Mouse (Mus musculus) C2C12 (cell line): Measurements from ENCODE around the gene Umps. TPM values are rescaled to one million over a fixed set of nuclear protein-coding genes. Genes with fewer than 3 reads are reported as not detected.

Experiments
- H3K27me3 ChIP-seq: one replicate; pipeline ENCODE4 v1.6.1; 2011; ENCODE audit not compliant: control insufficient read depth, insufficient read depth, insufficient read length
- H3K36me3 ChIP-seq: one replicate; pipeline ENCODE4 v1.6.1; 2011; ENCODE audit not compliant: control insufficient read depth, insufficient read depth
- H3K4me3 ChIP-seq: one replicate; pipeline ENCODE4 v1.5.1; 2011; ENCODE audit warnings: mild to moderate bottlenecking, control low read depth; ENCODE audit not compliant: poor library complexity, insufficient read depth, severe bottlenecking
- H3K79me2 ChIP-seq: one replicate; pipeline ENCODE4 v1.6.1; 2011; ENCODE audit not compliant: control insufficient read depth, insufficient read depth
- H3K79me3 ChIP-seq: one replicate; pipeline ENCODE4 v1.6.1; 2011; ENCODE audit warnings: low read depth, control low read depth
- H3ac ChIP-seq: one replicate; pipeline ENCODE3; 2011; ENCODE audit warnings: low read depth; ENCODE audit not compliant: control insufficient read depth, insufficient read length
- CEBPB ChIP-seq: IDR thresholded peaks from one replicate; pipeline ENCODE4 v1.6.1; 2011; ENCODE audit warnings: low read depth, mild to moderate bottlenecking, control low read depth, moderate library complexity
- CTCF ChIP-seq: IDR thresholded peaks from one replicate; pipeline ENCODE4 v1.5.1; 2011; ENCODE audit not compliant: control insufficient read depth, insufficient read depth, insufficient read length
- FOSL1 ChIP-seq: IDR thresholded peaks from one replicate; pipeline ENCODE4 v1.8.0; 2011; ENCODE audit warnings: mild to moderate bottlenecking, low read length; ENCODE audit not compliant: poor library complexity, insufficient read depth, severe bottlenecking
- MAX ChIP-seq: IDR thresholded peaks from one replicate; pipeline ENCODE4 v1.6.1; 2011; ENCODE audit warnings: mild to moderate bottlenecking, control low read depth
- MYOD1 ChIP-seq: IDR thresholded peaks from one replicate; pipeline ENCODE4 v1.6.1; 2011; ENCODE audit warnings: low read depth; ENCODE audit not compliant: control insufficient read depth, insufficient read length
- MYOG ChIP-seq: IDR thresholded peaks from one replicate; pipeline ENCODE4 v1.6.1; 2011; ENCODE audit not compliant: control insufficient read depth, insufficient read length; ENCODE audit errors: extremely low read depth
- USF1 ChIP-seq: IDR thresholded peaks from one replicate; pipeline ENCODE4 v1.6.1; 2011; ENCODE audit warnings: low read depth, mild to moderate bottlenecking, control low read depth, moderate library complexity
- polyA plus RNA-seq: library from polyadenylated mRNA; unstranded; fragments of >200 nt; fragmentation: generic; extraction: Trizol; gene quantifications from one replicate; pipeline ENCODE4 v1.2.1, GENCODE M21; 2012; ENCODE audit warnings: missing spikeins

The Umps gene
- polyA plus RNA-seq, 1 experiment = 55.6 TPM

DNA sequence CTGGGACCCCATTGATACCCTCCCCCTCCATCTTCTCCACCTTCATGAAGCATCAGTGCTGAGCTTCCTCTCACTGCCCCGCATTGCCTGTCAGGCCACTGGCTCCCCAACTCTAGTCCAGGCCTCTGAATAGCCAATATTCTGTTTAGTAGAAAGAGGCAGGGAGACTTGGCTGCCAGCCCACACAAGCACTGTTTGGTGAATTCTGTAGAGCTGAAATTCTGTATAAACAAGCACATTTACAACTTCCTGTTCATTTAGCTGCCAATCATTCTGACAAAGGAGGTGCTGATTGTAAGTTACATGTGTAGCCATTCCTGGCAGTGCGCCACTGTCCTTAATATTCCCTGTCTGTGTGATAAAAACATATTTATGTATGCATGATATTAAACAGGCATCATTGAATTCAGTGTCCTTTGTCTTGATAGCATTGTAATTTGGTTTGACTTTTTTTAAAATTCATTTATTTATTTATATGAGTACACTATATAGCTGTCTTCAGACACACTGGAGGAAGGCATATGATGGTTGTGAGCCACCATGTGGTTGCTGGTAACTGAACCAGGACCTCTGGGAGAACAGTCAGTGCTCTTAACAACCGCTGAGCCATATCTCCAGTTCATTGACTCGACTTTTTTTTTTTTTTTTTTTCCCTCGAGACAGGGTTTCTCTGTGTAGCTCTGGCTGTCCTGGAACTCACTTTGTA is 32.0 kb downstream of the Umps start:
- TF ChIP-seq FOSL1 (no peak), MYOD1 (no peak), MAX (no peak), MYOG (no peak), CTCF (no peak)
- no peaks in the 10 kb centered on the region for H3K79me2 ChIP-seq
- no peaks in the 10 kb centered on the region for H3K27me3 ChIP-seq
- no peak overlapping the region for H3ac ChIP-seq
- no peak overlapping the region for H3K4me3 ChIP-seq
- H3K36me3 ChIP-seq = no peaks in the 10 kb centered on the region
- H3K79me3 ChIP-seq = no peaks in the 10 kb centered on the region

DNA sequence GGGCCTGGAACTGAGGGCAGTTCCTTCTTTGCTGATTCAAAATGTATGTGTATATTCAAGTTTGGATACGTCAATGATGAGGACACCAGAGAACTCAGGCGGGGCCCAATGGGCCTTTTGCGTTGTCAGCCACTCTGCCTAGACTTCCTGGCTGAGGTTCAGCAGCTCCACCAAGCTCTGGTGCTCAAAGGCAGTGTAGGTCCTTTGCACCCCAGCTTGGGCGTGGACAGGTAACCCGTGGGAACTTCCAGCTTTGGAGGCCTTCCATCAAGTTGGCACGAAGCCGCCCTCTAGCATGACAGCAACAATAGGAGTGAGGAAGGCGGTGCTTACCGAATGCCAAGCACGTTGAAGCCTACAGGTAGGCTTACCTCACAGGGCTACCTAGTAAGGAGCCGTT is 33.4 kb downstream of the Umps start:
- Histone ChIP-seq H3K79me3 (no peaks in the 10 kb centered on the region), H3K36me3 (no peaks in the 10 kb centered on the region)
- TF ChIP-seq FOSL1 (no peak), MYOD1 (no peak), USF1 (no peak), MAX (no peak), MYOG (no peak), CTCF (no peak), CEBPB (no peak)

DNA sequence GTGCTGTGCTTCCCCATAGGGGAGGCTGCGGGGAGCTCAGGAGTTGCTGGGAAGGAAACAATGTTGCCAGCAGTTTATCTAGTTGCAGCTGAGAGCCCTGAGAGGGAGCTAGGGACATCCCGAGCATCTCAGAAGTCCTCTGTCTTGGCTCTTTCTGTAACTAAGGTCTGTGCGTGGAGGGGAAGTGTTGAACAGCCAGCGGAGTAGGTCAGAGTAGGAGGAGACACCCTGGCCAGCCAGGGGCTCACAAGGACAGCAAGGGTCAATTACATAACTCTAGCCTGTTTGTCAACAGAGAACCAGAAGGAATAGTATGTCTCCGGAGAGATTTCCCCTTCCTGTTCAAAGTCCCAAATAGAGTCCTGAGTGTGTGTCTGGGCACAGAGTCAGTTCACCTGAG is 34.7 kb downstream of the Umps start:
- Histone ChIP-seq H3K36me3 (no peaks in the 10 kb centered on the region), H3ac (no peak overlapping the region), H3K4me3 (no peak overlapping the region), H3K27me3 (no peaks in the 10 kb centered on the region), H3K79me3 (no peaks in the 10 kb centered on the region), H3K79me2 (no peaks in the 10 kb centered on the region)
- TF ChIP-seq USF1 (no peak), MYOD1 (no peak), FOSL1 (no peak), MAX (no peak), MYOG (no peak), CTCF (no peak), CEBPB (no peak)

More for the DNA sequence above, 33.4 kb downstream of the Umps start:
- no peaks in the 10 kb centered on the region for H3K27me3 ChIP-seq
- H3K4me3 ChIP-seq = no peak overlapping the region
- no peak overlapping the region for H3ac ChIP-seq
- H3K79me2 ChIP-seq = no peaks in the 10 kb centered on the region

DNA sequence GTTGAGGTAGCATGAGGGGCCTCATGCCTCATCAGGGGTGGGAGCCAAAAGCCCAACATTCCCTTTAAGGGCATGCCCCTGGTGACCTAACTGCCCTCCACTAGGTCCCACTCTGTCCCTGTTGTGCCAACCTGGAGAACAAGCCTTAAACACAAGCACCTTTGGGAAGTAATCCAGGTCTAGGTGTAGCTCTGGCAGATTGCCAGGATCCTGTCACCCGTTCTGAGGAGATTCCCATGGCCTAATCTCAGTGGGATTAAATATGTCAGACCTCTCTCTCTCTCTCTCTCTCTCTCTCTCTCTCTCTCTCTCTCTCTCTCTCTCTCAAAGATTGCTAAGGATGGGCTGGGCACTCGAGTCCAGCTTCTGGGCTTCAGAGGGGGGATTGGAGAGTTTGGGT is 35.2 kb downstream of the Umps start:
- H3K79me3 ChIP-seq = no peaks in the 10 kb centered on the region
- no peaks in the 10 kb centered on the region for H3K27me3 ChIP-seq
- H3ac ChIP-seq = no peak overlapping the region
- no peaks in the 10 kb centered on the region for H3K36me3 ChIP-seq
- no peak overlapping the region for H3K4me3 ChIP-seq
- no peak for TF ChIP-seq MYOG
- no peak for TF ChIP-seq USF1
- no peak for TF ChIP-seq CTCF
- TF ChIP-seq CEBPB = no peak
- TF ChIP-seq FOSL1 = no peak
- TF ChIP-seq MYOD1 = no peak
- no peak for TF ChIP-seq MAX
- no peaks in the 10 kb centered on the region for H3K79me2 ChIP-seq

DNA sequence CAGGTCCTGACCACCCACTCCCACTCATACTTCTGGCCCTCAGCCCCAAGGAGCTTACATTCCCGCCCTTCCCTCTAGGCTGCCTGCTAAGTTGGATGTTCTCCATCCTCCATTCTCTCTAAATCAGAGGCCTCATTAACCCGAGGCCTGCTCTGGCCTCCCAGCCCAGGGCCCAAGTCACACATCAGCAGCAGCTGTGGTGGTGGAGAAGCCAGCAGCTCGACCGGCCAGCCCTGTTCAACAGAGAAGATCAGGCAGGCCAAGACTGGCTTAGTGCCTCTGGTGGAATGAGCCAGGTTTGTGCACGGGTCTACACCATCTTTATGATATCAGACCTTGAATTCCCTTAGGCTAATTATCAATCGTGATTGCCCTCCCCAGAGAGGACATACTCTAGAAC is 36.1 kb downstream of the Umps start:
- Histone ChIP-seq H3K4me3 (no peak overlapping the region), H3K79me2 (no peaks in the 10 kb centered on the region), H3K79me3 (no peaks in the 10 kb centered on the region), H3K27me3 (no peaks in the 10 kb centered on the region), H3ac (no peak overlapping the region), H3K36me3 (no peaks in the 10 kb centered on the region)
- TF ChIP-seq MAX (no peak), CTCF (no peak), FOSL1 (no peak), MYOD1 (no peak), CEBPB (no peak), MYOG (no peak), USF1 (no peak)

DNA sequence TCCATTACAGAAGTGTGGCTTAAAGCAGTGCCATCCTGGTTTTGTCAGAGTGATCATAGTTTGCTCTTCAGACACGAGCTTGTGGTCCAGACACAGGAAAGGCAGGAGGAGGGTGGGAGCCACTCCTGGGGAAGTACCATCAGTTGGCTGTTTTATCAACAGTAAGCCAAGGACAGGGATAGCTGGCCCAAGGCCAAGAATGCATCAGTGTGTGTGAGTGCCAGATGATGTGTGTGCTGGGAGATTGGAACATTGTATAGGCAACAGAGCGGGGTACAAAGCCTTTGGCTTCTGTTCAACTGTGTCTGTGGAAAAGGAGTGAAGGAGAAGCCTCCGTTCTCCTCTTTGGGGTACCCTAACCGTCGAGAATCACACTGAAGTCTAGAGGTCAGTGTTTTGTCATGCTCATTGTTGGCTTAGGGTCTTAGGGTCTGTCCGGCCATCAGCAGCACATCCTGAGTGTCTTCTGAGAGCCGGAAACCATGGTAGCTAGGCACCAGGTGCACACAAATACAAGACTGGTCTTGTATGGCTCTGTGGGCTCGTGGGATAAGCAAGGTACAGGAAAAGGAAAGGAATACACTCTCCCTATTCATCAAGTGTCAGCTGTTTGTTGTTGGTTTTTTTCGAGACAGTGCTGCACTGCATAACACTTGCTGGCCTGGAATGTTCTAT is 37.9 kb downstream of the Umps start:
- H3K27me3 ChIP-seq = no peaks in the 10 kb centered on the region
- no peaks in the 10 kb centered on the region for H3K79me3 ChIP-seq
- no peaks in the 10 kb centered on the region for H3K36me3 ChIP-seq
- TF ChIP-seq MAX (no peak), MYOD1 (no peak), MYOG (no peak), CTCF (no peak), USF1 (no peak), CEBPB (no peak), FOSL1 (no peak)
- H3ac ChIP-seq = no peak overlapping the region
- no peak overlapping the region for H3K4me3 ChIP-seq
- H3K79me2 ChIP-seq = no peaks in the 10 kb centered on the region
